Mouse (Mus musculus) midbrain, embryonic 16.5 days (tissue): ENCODE data around the gene Tasp1. TPM values are rescaled to one million over a fixed set of nuclear protein-coding genes. Genes with fewer than 3 reads are reported as not detected.
"Not testable (repeated sequence)": the region's sequence is repeated elsewhere in the genome, so short reads cannot be mapped to it uniquely, and the experiment has no call there.

Experiments used
- ATAC-seq: fragments of 200-750 bp; cut with Nextera tagmentation; 2 replicates; pipeline ENCODE4 v1.8.0; 2017; ENCODE audit warnings: moderate TSS enrichment
- H3K27ac ChIP-seq: fragments of 300-500 bp; sonication (generic); 2 replicates; pipeline ENCODE4 v1.5.1; 2014; ENCODE audit warnings: mild to moderate bottlenecking, low read length, mixed read lengths
- H3K27me3 ChIP-seq: fragments of 300-500 bp; sonication (generic); 2 replicates; pipeline ENCODE4 v1.6.1; 2014; ENCODE audit warnings: low read depth, low read length, mixed read lengths; ENCODE audit not compliant: control insufficient read depth, insufficient read depth
- H3K36me3 ChIP-seq: fragments of 300-500 bp; sonication (generic); 2 replicates; pipeline ENCODE4 v1.6.1; 2014; ENCODE audit warnings: mild to moderate bottlenecking, low read length, moderate library complexity, mixed read lengths; ENCODE audit not compliant: control insufficient read depth, insufficient read depth
- H3K4me1 ChIP-seq: fragments of 300-500 bp; sonication (generic); 2 replicates; pipeline ENCODE4 v1.6.1; 2014; ENCODE audit warnings: mild to moderate bottlenecking, low read length, mixed read lengths; ENCODE audit not compliant: control insufficient read depth, insufficient read depth
- H3K4me2 ChIP-seq: fragments of 300-500 bp; sonication (generic); 2 replicates; pipeline ENCODE4 v1.6.1; 2014; ENCODE audit warnings: mild to moderate bottlenecking, low read length, mixed read lengths
- H3K4me3 ChIP-seq: fragments of 300-500 bp; sonication (generic); 2 replicates; pipeline ENCODE4 v1.5.1; 2014; ENCODE audit warnings: low read depth, mild to moderate bottlenecking, low read length, moderate library complexity, mixed read lengths
- H3K9ac ChIP-seq: fragments of 300-500 bp; sonication (generic); 2 replicates; pipeline ENCODE4 v1.6.1; 2014; ENCODE audit warnings: low read depth, low read length, mixed read lengths
- H3K9me3 ChIP-seq: fragments of 300-500 bp; sonication (generic); replicated peaks from 2 replicates; pipeline ENCODE4 v1.6.1; 2014; ENCODE audit warnings: mild to moderate bottlenecking, low read length, mixed read lengths; ENCODE audit not compliant: control insufficient read depth, poor library complexity, severe bottlenecking
- WGBS: fragments of 180-500 bp; shearing (Covaris S2); extraction: QIAGEN DNeasy Blood & Tissue Kit; methylation state at CpG from one replicate; pipeline ENCODE4 v1.1.7; 2014; 5-methylcytosine and 5-hydroxymethylcytosine counted together
- polyA plus RNA-seq: library from polyadenylated mRNA; unstranded; fragments of >200 nt; fragmentation: Nextera tagmentation; extraction: Ambion mirVana; gene quantifications from 2 replicates; pipeline ENCODE4 v1.2.1, GENCODE M21; 2015

Tasp1 gene
- polyA plus RNA-seq, 1 experiment from 2014 or later = 24.4 TPM

DNA sequence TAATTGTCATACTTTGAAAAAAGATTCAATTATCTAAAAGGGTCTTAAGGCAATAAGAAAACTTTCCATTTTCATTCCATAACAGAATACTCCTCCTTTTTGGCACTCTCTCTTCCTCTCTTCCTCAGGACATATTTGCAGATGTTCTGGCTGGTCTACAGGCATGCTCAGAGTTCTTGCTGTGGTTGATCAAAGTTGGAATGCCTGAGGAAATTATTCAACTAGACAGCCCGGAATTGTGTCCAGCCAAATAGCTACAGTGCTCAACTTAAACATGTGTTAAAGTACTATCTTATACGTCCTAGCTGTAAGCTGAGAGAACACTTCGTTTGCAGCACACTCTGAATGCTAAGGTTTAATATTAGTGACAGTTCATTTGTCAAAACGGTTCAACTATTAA is 41.7 kb downstream of the Tasp1 start:
- ATAC-seq = no peak
- 88% methylated on average over 4 of the region's 4 CpGs for WGBS
- no peaks in the 10 kb centered on the region for H3K27me3 ChIP-seq

DNA sequence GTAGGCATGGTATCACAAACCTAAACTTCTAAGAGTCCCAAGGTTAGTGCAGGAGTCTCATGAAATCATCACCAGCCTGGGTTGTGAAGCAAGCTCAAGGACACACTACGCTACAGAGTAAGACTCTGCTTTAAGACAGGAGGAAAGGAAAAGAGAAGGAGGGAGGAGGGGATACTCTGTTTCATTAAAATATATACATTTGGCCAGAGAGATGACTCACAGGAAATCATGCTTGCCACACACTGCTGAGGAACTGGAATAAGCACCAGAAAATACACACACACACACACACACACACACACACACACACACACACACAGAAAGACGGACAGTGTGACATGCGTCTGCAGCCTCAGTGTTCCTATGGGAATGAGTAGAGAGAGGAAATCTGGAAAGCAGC is 59.2 kb downstream of the Tasp1 start:
- H3K4me1 ChIP-seq = no peaks in the 10 kb centered on the region
- no peak for ATAC-seq
- H3K9me3 ChIP-seq = no peaks in the 10 kb centered on the region
- H3K4me3 ChIP-seq = no peak overlapping the region
- no peaks in the 10 kb centered on the region for H3K27me3 ChIP-seq
- H3K9ac ChIP-seq = no peak overlapping the region
- 0 out of 2 replicates have a peak, but pooled peaks cover 2% of the 10 kb centered on the region for H3K36me3 ChIP-seq
- no peak overlapping the region for H3K4me2 ChIP-seq
- 94% methylated on average over 3 of the region's 3 CpGs for WGBS
- H3K27ac ChIP-seq = no peak overlapping the region

More for the DNA sequence above, 41.7 kb downstream of the Tasp1 start:
- Histone ChIP-seq H3K36me3 (0 out of 2 replicates have a peak, but pooled peaks cover 16% of the 10 kb centered on the region), H3K4me2 (no peak overlapping the region), H3K27ac (no peak overlapping the region), H3K9ac (no peak overlapping the region), H3K9me3 (no peaks in the 10 kb centered on the region), H3K4me3 (no peak overlapping the region), H3K4me1 (no peaks in the 10 kb centered on the region)

DNA sequence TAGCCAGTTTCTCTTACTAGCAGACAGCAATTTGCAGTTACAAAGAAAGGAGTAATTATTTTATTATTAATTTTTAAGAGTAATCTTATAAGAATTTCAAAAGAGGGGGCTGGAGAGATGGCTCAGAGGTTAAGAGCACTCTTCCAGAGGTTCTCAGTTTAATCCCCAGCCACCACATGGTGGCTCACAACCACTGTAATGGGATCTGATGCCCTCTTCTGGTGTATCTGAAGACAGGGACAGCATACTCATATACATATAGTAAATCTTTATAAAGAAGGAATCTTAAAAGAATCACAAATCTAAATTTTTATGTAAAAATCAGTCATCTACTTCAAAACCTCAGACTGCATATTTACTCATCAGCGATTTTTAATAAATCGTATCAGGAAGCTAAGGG is 68.4 kb downstream of the Tasp1 start:
- H3K4me3 ChIP-seq = no peak overlapping the region
- ATAC-seq = no peak
- WGBS = 96% methylated on average over 2 of the region's 2 CpGs

DNA sequence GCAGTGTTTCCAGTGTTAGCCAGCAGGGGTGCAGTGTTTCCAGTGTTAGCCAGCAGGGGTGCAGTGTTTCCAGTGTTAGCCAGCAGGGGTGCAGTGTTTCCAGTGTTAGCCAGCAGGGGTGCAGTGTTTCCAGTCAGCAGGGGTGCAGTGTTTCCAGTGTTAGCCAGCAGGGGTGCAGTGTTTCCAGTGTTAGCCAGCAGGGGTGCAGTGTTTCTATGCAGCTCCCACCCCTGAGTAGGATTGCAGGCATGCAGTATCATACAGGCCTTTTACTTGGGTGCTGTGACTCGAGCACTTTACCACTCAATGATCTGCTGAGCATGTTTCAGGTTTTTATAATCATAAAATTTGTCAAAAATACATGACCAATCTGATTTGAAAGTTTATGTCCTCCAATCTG is 76.7 kb downstream of the Tasp1 start:
- 96% methylated on average over 1 of the region's 1 CpGs for WGBS
- H3K9me3 ChIP-seq, H3K9ac ChIP-seq, H3K27ac ChIP-seq, H3K4me3 ChIP-seq, H3K27me3 ChIP-seq, ATAC-seq, H3K36me3 ChIP-seq, H3K4me2 ChIP-seq, H3K4me1 ChIP-seq: not testable (repeated sequence)

More for the DNA sequence above, 68.4 kb downstream of the Tasp1 start:
- H3K4me1 ChIP-seq = no peaks in the 10 kb centered on the region
- H3K9ac ChIP-seq = no peak overlapping the region
- H3K27ac ChIP-seq = no peak overlapping the region
- peaks cover 3% of the 10 kb centered on the region; the same call in 1 of the 2 replicates for H3K36me3 ChIP-seq
- no peaks in the 10 kb centered on the region for H3K27me3 ChIP-seq
- H3K9me3 ChIP-seq = no peaks in the 10 kb centered on the region
- no peak overlapping the region for H3K4me2 ChIP-seq

DNA sequence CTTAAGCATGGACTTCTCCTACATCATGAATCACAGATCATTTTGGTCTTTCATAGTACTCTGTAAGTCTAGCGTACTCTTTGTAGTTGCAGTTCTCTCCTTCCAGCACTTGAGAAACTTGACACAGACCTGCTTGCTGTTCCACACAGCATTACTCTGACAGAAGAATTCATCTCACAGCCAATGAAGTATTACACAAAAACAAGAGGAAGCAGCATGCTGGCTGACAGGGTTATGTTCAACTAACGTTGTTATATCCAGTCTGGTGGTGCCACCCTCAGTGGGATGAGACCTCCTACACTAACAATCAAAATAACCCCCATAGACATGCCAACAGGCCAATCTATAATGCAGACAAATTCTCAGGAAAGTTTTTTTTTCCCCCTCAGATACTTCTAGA is 99.2 kb downstream of the Tasp1 start:
- Histone ChIP-seq H3K36me3 (no peaks in the 10 kb centered on the region), H3K4me1 (no peaks in the 10 kb centered on the region), H3K27ac (no peak overlapping the region), H3K9ac (no peak overlapping the region), H3K4me3 (no peak overlapping the region), H3K9me3 (no peaks in the 10 kb centered on the region), H3K27me3 (no peaks in the 10 kb centered on the region), H3K4me2 (no peak overlapping the region)
- ATAC-seq = no peak
- WGBS = 84% methylated on average over 2 of the region's 2 CpGs

DNA sequence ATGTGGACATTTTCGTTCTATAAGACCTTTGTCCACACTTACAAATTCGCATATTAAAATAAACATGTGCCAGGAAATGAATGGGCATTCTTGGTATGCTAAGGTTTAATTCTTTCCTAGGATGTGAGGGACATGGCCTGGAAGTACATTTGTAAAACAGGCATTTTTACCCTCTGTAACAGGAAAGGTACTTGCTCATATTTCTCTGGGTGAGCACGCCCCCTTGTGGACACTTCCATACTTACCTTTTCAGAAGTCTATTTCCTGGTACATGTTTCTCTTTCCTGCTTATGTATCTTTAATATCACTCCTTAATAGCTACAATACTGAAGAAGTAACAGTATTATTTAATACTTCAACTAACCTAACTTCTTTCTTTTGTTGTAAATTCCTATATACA is 100.3 kb downstream of the Tasp1 start:
- no peak overlapping the region for H3K4me2 ChIP-seq
- no peaks in the 10 kb centered on the region for H3K27me3 ChIP-seq
- no peak for ATAC-seq
- no peak overlapping the region for H3K27ac ChIP-seq
- H3K9ac ChIP-seq = no peak overlapping the region
- WGBS = 56% methylated on average over 3 of the region's 3 CpGs
- H3K4me3 ChIP-seq = no peak overlapping the region
- no peaks in the 10 kb centered on the region for H3K9me3 ChIP-seq
- H3K36me3 ChIP-seq = no peaks in the 10 kb centered on the region
- no peaks in the 10 kb centered on the region for H3K4me1 ChIP-seq

DNA sequence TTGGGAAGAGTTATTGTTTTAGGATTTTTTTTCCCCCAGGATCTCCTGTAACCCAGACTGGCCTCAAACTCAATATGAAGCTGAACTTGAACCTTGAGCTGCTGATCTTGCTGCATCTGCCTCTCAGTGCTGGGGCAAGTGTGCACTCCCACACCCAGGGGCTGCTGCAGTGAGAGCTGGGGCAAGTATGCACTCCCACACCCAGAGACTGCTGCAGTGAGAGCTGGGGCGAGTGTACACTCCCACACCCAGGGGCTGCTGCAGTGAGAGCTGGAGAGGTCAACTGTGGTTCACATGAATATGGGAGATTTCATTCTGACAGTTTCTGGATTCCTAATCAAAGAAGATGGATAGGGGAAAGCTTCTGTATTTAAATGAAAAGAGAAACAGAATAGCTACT is 117.8 kb downstream of the Tasp1 start:
- no peak overlapping the region for H3K4me3 ChIP-seq
- H3K27ac ChIP-seq = no peak overlapping the region
- 0 out of 2 replicates have a peak, but pooled peaks cover 4% of the 10 kb centered on the region for H3K36me3 ChIP-seq
- no peaks in the 10 kb centered on the region for H3K9me3 ChIP-seq
- no peaks in the 10 kb centered on the region for H3K27me3 ChIP-seq
- 52% methylated on average over 1 of the region's 1 CpGs for WGBS
- ATAC-seq = no peak
- no peak overlapping the region for H3K4me2 ChIP-seq
- H3K9ac ChIP-seq = no peak overlapping the region
- H3K4me1 ChIP-seq = no peaks in the 10 kb centered on the region

DNA sequence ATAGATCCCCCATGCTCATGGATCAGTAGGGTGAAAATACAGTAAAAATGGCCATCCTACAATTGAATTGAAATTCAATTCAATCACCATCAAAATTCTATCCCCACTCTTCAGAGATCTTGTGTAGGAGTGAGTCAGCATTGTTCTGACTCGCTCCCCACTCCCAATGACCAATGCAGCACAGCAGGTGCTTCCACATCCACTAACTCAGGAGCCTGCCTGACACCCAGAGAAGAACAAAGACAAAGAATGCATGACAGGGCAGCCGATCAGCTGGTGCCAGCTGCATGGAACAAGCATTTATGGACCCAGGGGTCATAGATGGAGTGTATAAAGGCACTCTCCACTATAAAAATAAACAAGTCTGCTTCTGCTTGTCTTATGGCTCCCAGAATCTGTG is 129.0 kb downstream of the Tasp1 start:
- Histone ChIP-seq H3K9me3 (no peaks in the 10 kb centered on the region), H3K27ac (no peak overlapping the region), H3K4me1 (no peaks in the 10 kb centered on the region), H3K9ac (no peak overlapping the region), H3K27me3 (no peaks in the 10 kb centered on the region), H3K4me2 (no peak overlapping the region), H3K4me3 (no peak overlapping the region), H3K36me3 (no peaks in the 10 kb centered on the region)
- ATAC-seq = no peak
- WGBS = 59% methylated on average over 2 of the region's 2 CpGs

DNA sequence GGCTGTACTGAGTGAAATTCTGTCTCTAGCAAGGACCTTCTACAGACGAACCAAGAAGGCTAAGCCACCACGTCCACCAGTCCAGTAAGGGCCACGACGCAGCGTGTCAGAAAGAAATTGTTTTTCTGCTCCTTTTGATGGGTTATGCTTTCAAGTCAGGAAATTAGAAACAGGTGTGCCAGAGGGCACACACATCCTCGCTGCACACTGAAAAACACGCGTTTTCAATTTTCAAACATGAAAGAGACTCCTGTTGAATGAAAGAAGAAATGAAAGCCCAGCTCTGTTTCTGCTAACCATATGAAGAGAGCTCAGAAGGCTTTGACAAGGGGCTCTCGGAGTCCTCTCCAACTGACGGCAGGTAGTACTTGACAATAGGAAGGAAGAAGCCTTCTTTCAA is 132.0 kb downstream of the Tasp1 start:
- Histone ChIP-seq H3K4me3 (no peak overlapping the region), H3K4me1 (no peaks in the 10 kb centered on the region)
- 75% methylated on average over 10 of the region's 10 CpGs for WGBS

More for the DNA sequence above, 132.0 kb downstream of the Tasp1 start:
- Histone ChIP-seq H3K36me3 (no peaks in the 10 kb centered on the region), H3K27me3 (no peaks in the 10 kb centered on the region), H3K27ac (no peak overlapping the region), H3K9me3 (no peaks in the 10 kb centered on the region), H3K4me2 (no peak overlapping the region), H3K9ac (no peak overlapping the region)
- ATAC-seq = no peak
